Mouse (Mus musculus): ENCODE measurements around the gene Il2rg. TPM values are rescaled to one million over a fixed set of nuclear protein-coding genes. Genes with fewer than 3 reads are reported as not detected.
A peak's percentile ranks its signal among the peaks of the same experiment; 100 is the strongest.

Il2rg gene
- total RNA-seq (2021) = 1 to 10 TPM; 1.5 to 1.6 TPM

DNA sequence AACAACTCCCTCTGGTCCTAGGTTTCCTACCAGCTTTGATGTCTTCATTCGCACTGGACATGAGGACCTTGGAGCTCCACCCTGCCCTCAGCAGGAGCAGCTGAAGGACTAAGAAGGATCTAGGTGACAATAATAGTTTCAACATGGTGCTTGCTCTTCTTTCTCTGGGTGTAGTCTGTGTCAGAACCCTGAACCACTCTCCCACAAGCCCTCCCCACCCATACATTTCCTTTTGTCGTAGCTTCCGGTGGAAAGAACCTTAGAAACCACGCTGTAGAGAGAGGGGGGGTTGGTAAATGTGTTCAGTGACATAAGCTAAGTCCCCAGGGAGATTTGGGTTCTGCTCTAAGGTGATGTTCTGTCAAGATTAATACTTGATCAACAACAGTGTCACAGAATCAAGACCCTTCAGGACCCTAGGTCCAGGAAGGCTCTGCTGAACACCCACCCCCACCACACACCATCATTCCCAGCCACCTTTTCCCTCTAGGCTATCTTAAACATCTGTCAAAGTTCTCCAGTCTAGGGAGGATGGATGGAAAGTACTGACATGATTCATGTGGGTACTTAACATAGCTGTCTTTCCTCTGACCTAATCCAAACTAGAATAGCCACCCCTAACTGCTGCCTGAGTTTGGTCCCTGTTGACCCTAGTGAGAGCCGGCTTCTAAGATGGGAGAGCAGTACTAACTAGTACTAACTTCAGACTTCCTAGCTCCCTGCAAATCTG lies at the start of gene Il2rg:
TSS of gene Il2rg (minus strand) at position 231 of the 730 bp plus-strand sequence.
- intact Hi-C loops (cut with DNase I) = no loop called here
- DNase-seq (ENCODE audit: low spot score in 2 of 2) = no peak

DNA sequence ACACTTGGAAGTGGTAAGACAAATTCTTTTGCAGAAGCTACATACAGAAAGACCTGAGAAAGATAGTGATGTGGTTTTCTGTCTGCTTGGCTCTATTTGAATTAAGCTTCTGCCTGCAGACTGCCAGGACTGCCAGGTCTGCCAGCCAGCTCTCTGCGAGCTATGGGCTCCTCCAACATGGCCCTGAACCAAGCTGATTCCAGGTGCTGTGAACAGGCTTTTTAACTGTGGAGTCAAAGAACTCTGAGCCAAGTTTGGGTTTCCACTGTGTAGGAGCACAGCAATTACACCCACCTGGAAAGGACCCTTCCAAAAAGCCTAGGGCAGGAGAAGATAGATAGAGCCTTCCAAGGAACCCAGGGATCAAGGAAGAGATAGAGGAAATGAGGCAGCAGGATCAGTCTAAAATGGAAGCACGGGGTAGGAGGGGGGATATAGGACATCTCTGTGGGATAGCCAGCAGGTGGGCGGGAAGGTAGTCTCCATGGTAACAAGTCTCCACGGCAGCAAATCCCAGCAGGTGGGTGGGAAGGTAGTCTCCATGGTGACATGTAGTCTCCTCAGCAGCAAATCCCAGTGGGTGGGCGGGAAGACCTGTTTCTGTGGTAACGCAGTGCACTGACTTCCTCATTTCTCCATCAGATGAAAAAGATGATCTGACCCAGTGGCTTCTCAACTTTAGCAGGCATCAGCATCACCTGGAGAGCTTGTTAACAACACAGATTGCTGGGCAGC lies 45.7 kb upstream of the Il2rg start:
- peak; percentile 81 to 94 for DNase-seq (ENCODE audit: low spot score in 2 of 2)
- intact Hi-C loops (cut with DNase I) = no loop called here

DNA sequence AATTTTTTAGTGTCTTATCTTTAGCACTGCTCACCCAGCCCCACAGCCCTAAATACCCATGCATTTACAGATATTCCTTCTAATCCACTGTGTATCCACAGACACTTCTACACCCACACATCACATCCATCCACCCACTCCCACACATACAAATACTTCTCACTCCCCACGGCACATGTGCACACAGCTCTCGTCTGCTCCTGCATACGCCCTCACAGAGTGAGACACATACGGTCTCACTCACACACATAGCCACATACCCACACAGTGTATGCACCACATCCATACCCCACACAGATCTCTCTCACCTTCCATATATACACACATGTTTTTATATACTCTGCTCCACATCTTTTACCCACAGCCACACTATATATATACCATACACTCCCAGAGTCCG lies 41.2 kb upstream of the Il2rg start:
- intact Hi-C loops (cut with DNase I) = no loop called here
- DNase-seq (ENCODE audit: low spot score in 2 of 2) = peak in 1 of 2 experiments; percentile 80

DNA sequence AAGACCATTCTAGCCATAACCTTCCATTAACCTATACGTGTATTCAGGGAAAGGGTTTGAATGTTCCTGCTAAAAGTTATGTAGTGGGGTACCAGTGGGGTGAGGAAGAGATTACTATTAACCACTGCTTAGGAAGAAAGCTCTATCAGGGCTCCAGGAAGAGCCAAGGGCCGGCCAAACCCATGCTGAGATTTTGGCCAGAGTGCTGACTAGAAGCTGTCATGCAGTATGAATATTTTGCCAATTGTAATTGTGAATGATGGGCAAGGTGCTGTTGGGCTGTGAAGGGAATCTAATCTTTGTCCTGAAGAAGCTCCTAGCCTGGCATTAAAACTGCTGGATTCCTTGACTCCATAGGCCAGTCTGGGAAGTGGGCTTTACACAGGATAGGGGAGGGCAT lies 36.6 kb upstream of the Il2rg start:
- no peak for DNase-seq (ENCODE audit: low spot score in 2 of 2)
- intact Hi-C loops (cut with DNase I) = no loop called here

DNA sequence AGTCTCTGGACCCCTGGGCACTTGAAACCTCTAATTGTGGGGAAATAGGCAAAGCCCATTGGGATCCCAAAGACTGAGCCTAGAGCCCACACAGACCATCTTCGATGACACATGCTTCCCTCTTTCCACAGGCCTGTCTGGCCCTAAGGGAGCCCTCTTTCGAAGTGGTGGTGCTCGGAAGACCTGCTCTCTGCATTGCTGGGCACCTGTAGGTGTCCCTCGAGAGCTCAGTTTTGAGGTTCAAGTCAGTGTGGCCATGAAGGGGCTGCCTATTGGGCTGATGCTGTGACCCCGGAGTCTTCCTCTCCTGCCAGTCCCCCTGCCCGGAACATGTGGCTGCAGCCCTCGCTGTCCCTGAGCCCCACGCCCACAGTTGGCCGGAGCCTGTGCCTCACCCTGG lies 33.6 kb upstream of the Il2rg start:
- no peak for DNase-seq (ENCODE audit: low spot score in 2 of 2)
- intact Hi-C loops (cut with DNase I) = no loop called here

DNA sequence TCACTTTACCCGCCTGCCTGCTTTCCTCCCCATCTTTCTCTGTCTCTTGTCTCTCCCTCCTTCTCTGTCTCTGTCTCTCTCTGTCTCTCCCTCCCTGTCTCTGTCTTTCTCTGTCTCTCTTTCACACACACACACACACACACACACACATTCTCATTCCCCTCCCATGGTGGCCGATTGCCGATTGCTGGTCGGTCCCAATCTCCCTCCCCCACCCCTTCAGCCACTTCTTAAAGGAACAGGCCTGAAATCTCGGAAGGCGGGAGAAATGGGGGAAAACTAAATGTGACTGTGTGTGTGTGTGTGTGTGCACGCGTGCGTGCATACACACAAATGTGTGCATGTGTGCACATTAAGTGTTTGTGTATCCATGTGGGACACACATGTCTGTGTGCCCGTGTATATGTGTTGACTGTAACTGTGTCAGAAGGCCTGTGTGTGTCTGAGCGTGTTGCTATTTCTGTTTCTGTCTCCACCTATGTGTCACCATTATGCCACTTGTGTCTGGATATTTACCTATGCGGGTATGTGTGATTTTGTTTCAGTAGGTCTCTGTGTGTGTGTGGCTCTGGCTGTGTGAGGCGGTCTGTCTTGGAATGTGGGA lies 32.5 kb upstream of the Il2rg start:
- intact Hi-C loops (cut with DNase I) = loop anchor here (1.0 kb wide), 1 partner anchor 32 kb away; no protein-coding TSS in a partner anchor
- peak in 1 of 2 experiments; percentile 35 for DNase-seq (ENCODE audit: low spot score in 2 of 2)

DNA sequence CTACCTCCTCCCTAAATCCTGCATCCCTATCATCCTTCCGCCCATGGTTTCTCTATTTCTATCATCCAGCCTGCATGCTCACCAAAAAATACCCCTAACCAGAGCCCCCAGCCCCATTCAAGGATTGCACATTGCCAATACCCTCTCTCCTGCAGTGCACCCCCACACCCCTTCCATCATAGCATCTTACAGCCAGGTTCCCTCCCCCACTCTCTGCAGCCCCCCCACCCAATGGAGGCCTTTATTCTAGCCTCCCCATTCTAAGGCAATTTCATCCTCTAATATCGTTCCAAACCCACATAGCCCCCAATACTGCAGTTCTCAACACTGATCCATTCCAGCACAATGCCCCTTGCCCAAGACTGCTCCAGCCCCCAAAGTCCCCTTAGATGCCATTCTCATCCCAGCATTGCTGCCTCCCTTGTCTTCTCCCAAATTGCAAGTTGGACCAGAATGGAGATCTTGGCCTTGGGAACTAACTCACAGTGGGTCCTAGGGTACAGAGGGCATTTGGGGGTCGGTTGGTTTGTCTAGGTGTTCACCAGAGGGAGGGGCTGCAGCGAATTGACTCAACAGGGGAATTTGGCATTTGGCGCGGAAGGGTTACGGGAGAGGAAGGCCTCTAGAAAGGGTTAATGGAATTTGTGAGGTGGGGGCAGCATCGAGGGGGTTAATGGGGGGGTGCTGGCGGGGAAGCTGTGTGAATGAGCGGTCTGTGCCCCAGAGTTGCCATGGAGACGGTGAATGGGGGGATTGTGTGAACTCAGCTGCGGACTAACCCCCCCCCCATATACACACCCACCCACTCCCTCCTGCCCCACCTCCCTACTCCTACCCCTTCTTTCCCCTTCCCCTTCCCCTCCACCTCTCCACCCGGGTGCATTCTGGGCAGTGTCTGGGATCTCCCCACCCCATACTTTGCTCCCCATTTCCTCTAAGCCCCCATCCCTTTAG lies 31.7 kb upstream of the Il2rg start:
- intact Hi-C loops (cut with DNase I) = loop anchor here (1.0 kb wide), 1 partner anchor 33 kb away; no protein-coding TSS in a partner anchor
- no peak for DNase-seq (ENCODE audit: low spot score in 2 of 2)

DNA sequence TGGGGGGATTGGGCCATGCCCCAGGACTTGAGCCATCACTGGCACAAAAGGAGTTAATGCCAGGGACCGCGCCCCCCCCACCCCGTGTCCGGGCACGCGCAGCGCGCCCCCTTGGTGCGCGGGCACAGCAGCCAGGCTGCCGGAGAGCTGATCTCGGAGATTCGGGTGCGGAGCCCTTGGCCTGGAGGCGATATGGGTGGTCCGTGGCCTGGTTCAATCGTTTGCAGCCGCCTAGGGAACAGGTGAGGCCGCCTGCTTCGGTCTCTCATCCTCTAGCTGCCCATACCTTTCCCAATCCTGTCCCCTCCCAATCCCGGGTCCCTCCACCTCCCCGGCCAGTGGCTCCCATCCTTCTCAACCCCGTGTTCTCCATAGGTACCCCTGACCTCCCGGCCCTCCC lies 31.0 kb upstream of the Il2rg start, which contains the start of gene Nlgn3:
TSS of gene Nlgn3 (plus strand) at position 114 of the 400 bp plus-strand sequence.
- intact Hi-C loops (cut with DNase I) = no loop called here

DNA sequence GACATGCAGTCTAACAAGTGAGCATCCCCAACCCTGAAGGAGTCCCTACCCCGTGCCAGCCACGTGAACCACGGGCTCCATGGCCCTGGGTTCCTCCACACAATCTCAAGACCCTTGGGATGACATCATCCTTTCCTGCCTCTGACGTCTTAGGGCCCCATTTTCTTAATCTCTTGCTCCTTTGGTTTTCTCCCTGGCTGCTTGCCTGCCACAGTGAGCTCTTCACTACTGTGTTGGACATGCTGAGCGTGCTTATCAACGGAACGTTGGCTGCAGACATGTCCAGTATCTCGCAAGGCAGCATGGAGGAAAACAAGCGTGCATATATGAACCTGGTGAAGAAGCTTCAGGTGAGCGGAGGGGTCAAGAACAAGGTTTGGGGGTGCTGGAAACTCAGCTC lies 22.1 kb upstream of the Il2rg start:
- no peak for DNase-seq (ENCODE audit: low spot score in 2 of 2)
- intact Hi-C loops (cut with DNase I) = no loop called here

More for the DNA sequence above, 31.0 kb upstream of the Il2rg start, which contains the start of gene Nlgn3:
- peak in 1 of 2 experiments; percentile 55 for DNase-seq (ENCODE audit: low spot score in 2 of 2)

DNA sequence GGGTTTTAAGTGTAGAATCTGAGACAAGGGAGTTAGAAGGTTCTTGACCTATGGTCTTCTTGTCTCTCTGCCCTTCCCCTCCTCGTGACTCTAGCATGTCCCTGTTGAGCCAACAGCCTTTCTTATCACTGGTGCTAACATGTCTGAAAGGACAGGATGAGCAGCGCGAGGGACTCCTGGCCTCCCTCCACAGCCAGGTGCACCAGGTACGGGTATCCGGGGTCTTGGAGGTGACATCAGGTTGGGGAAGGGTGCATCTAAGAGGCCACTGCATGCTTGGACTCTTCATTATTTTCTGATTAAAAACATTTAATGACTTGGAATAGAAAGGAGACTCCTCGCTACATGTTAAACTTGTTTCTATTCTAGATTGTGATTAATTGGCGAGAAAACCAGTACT lies 21.0 kb upstream of the Il2rg start:
- intact Hi-C loops (cut with DNase I) = no loop called here
- DNase-seq (ENCODE audit: low spot score in 2 of 2) = no peak

DNA sequence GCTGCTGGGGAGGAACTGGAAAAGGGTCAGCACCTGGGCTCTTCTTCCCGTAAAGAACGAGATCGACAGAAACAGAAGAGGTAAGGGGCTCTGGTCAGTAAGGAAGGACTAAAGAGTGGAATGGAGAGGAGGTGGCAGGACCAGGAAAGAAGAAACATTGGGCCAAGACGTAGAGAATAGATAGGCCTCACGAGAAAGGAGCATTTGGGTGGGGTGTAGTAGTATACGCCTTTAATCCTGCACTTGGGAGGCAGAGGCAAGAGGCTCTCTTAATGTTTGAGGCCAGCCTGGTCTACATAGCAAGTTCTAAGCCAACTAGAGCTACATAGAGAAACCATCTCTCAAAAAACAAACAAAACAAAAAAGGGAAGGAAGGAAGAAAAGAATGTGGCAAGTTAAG lies 20.4 kb upstream of the Il2rg start:
- no peak for DNase-seq (ENCODE audit: low spot score in 2 of 2)
- intact Hi-C loops (cut with DNase I) = no loop called here

DNA sequence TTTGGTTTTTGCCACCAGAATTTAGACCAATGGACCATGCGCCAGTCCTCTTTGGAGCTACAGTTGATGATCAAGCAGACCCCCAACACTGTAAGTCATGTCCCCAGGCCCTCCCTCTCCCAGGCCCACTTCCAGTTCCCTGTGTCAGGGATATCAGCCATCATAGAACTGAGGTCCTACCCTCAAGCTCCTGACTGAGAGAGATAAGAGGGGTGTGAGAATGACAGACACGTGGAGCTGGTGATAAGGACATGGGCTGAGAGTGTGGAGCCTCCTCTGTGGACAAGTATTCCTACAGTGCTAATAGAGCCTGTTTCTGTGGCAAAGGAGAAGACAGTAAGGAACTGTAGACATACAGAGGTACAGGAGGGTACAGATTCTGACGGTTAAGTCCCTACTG lies 19.5 kb upstream of the Il2rg start:
- intact Hi-C loops (cut with DNase I) = no loop called here

DNA sequence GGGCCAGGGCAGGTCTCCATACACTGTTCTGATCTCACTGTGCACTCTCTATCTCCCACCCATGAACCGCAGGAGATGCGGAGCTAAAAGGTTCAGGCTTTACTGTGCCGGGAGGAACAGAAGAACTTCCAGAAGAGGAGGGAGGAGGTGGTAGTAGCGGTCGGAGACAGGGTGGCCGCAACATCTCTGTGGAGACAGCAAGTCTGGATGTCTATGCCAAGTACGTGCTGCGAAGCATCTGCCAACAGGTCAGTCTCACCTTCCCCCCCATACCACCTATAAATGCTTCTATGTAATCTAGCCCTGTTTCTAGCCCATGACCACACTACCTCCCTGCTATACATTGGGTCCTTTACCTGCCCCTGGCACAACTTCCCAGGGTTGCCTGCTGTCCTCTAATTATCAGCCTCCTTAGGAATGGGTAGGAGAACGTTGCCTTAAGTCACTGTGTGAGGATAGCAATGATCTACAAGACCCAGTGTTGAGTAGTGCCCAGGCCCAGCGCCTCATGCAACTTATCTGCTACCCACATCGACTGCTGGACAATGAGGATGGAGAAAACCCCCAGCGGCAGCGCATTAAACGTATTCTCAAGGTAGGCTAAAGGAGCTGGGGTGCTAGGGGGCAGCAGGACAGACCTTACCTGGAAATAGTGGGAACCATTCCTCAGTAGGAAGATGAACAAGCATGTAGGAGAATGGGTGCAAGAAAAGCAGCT lies 18.1 kb upstream of the Il2rg start:
- no peak for DNase-seq (ENCODE audit: low spot score in 2 of 2)
- intact Hi-C loops (cut with DNase I) = no loop called here

More for the DNA sequence above, 19.5 kb upstream of the Il2rg start:
- DNase-seq (ENCODE audit: low spot score in 2 of 2) = no peak

DNA sequence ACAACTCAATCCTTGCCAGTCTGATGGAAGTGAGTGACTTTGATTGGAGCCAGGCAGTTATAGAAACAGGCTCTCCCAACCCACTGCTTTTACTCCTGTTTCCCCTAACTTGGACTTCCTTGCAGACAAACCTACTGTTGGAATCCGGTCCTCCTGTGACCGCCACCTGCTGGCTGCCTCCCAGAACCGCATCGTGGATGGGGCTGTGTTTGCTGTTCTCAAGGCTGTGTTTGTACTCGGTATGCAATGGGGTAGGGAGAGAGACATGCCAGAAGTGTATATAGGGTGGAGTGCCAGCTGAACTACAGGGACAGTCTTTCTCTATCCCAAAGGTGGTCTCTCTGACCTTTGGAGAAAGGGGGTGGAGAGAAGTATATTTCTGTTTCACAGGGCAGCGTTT lies 17.5 kb upstream of the Il2rg start:
- intact Hi-C loops (cut with DNase I) = no loop called here
- peak in 1 of 2 experiments; percentile 60 for DNase-seq (ENCODE audit: low spot score in 2 of 2)

DNA sequence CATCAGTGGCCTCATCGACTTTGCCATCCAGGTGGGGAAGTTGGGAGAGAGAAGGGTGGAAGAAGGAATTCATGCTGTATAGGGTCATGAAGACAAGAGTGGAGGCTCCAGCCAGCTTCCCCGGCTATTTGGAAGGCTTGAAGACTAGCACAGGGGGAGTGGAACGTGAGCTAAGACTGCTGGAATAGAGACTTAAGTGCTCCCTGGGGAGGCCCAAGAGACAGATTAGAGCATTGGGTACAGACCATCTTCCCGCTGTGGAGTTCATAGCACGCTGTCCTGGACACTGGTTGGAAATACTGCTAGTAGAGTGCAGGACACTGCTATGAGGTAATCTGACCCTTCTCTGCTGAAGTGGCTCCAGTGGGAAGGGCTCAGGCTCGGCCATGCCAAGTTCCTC lies 14.8 kb upstream of the Il2rg start:
- intact Hi-C loops (cut with DNase I) = no loop called here
- no peak for DNase-seq (ENCODE audit: low spot score in 2 of 2)

DNA sequence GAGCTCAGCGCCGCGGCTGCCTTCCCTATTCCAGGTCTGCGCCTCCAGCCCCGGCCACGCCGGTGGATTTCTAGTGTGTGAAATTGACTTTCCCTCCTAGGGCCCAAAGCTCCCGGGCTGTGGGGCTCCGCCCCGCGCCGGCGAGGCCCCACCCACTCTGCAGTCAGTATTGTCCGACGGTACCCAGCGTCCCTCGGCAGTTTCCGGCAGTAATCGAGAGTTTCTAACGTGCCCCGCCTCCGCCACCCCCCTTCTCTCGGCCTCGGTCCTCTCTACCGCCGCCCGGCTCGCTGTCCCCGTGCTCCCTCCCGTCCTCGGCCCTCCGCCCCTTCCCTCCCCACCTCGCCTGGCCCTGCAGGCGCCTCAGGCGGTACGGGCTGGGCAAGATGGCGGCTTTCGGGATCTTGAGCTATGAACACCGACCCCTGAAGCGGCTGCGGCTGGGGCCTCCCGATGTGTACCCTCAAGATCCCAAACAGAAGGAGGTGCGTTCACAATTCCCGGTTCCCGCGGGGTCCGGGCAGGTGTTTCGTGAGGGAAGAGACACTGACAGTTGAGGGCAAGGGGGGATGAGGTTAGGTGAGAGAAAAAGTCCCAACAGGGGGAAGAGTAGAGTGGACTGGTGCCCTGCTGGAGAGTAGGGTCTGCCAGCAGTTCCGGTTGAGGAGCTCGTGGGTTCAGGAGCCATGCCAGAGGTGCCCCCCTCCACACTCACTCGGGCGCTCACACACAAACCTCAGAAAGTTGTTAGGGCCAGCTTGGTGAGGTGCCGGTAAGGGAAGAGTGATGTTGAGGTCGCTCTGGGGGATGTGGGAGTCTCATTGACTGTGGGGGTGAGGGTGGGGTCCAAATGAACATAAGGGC lies 6.1 kb upstream of the Il2rg start, which contains the start of gene Med12:
TSS of gene Med12 (plus strand) at position 156 of the 864 bp plus-strand sequence.
- intact Hi-C loops (cut with DNase I) = loop anchor here (2.0 to 5.0 kb wide), 3 partner anchors 19 to 142 kb away; partner anchors contain the start of genes Foxo4 and Snx12
- DNase-seq (ENCODE audit: low spot score in 2 of 2) = peak; percentile 75 to 83

DNA sequence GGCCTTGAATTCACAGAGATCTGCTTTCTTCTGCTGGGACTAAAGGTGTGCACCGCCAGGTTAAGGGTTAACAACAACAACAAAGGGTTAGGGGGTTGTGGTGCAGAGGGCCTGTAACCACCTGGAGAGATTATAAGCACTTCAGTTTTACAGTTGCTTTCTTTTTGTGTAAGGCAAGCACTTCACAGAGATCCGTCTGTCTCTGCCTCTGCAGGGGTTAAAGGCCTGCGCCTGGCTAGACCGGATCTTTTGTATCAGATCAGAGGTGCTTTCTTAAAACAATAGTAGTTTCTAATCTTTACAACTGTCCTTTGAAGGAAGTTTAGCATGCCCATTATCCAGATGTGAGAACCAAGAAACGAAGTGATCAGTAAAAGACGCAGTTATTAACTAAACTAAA lies 5.4 kb upstream of the Il2rg start:
- no peak for DNase-seq (ENCODE audit: low spot score in 2 of 2)

DNA sequence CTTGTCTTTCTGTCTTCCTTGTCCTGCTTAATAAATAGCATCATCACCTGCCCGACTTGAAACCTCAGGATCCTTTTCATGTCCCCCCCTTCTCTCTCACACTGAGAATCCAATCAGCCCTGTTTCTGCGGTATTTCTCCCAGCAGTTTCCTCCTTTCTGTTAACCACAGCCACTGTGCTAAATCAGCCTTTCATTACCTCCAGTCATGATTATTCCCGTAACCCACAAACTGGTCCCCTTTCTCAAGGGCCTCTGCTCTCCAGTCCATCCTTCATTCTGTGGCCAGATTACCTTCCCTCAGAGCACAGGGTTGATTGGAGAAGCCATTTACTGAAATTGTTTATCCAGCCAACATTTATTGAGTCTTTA lies 685 bp upstream of the Il2rg start, which contains the start of gene Gm20489:
TSS of gene Gm20489 (minus strand) at position 269 of the 370 bp plus-strand sequence.
- DNase-seq (ENCODE audit: low spot score in 2 of 2) = no peak
- intact Hi-C loops (cut with DNase I) = no loop called here

More for the DNA sequence above, 5.4 kb upstream of the Il2rg start:
- intact Hi-C loops (cut with DNase I) = loop anchor here (5.0 kb wide), 1 partner anchor 141 kb away; no protein-coding TSS in a partner anchor
